Mouse (Mus musculus) myocyte (in vitro differentiated cells): ENCODE results near the gene Synpo2l. TPM values are rescaled to one million over a fixed set of nuclear protein-coding genes. Genes with fewer than 3 reads are reported as not detected.

Experiments used
- H3K27me3 ChIP-seq: one replicate; pipeline ENCODE4 v1.6.1; 2011; ENCODE audit not compliant: control insufficient read depth, insufficient read depth, insufficient read length
- H3K36me3 ChIP-seq: one replicate; pipeline ENCODE4 v1.6.1; 2011; ENCODE audit not compliant: control insufficient read depth, insufficient read depth
- H3K4me2 ChIP-seq: one replicate; pipeline ENCODE4 v1.6.1; 2011; ENCODE audit warnings: low read depth, control low read depth
- H3K4me3 ChIP-seq: one replicate; pipeline ENCODE4 v1.5.1; 2011; ENCODE audit warnings: mild to moderate bottlenecking, control low read depth, moderate library complexity
- H3K79me2 ChIP-seq: one replicate; pipeline ENCODE4 v1.6.1; 2011; ENCODE audit not compliant: control insufficient read depth, insufficient read depth
- H3ac ChIP-seq: one replicate; pipeline ENCODE4 v1.6.1; 2011; ENCODE audit not compliant: control insufficient read depth, insufficient read length
- CEBPB ChIP-seq: IDR thresholded peaks from 2 replicates; pipeline ENCODE4 v1.6.1; 2011; ENCODE audit warnings: mild to moderate bottlenecking, moderate library complexity; ENCODE audit not compliant: poor library complexity, insufficient read depth, severe bottlenecking
- E2F4 ChIP-seq: IDR thresholded peaks from one replicate; pipeline ENCODE4 v1.6.1; 2011; ENCODE audit warnings: mild to moderate bottlenecking, control low read depth, moderate library complexity; ENCODE audit not compliant: insufficient read depth
- MAX ChIP-seq: IDR thresholded peaks from one replicate; pipeline ENCODE4 v1.6.1; 2011; ENCODE audit warnings: low read depth, mild to moderate bottlenecking, control low read depth
- MYOD1 ChIP-seq, 3 experiments: IDR thresholded peaks; one replicate each; pipeline ENCODE4 v1.6.1; 2011; ENCODE audit warnings: control low read depth in 2 of 3, low read depth in 2 of 3, mild to moderate bottlenecking in 2 of 3, moderate library complexity in 1 of 3; ENCODE audit not compliant: insufficient read length in 2 of 3, control insufficient read depth in 1 of 3
- MYOG ChIP-seq, 3 experiments: IDR thresholded peaks; one replicate each; pipeline ENCODE4 v1.6.1; 2011; ENCODE audit warnings: control low read depth in 2 of 3, low read depth in 2 of 3, mild to moderate bottlenecking in 2 of 3; ENCODE audit not compliant: insufficient read length in 2 of 3, control insufficient read depth in 1 of 3, insufficient read depth in 1 of 3
- POLR2A ChIP-seq: IDR thresholded peaks from one replicate; pipeline ENCODE4 v1.6.1; 2011; ENCODE audit warnings: low read depth, mild to moderate bottlenecking, control low read depth, moderate library complexity; ENCODE audit not compliant: insufficient read length
- POLR2AphosphoS2 ChIP-seq: IDR thresholded peaks from one replicate; pipeline ENCODE4 v1.6.1; 2011; ENCODE audit warnings: low read depth, control low read depth; ENCODE audit not compliant: insufficient read length
- REST ChIP-seq: IDR thresholded peaks from one replicate; pipeline ENCODE4 v1.6.1; 2011; ENCODE audit warnings: mild to moderate bottlenecking, control low read depth, moderate library complexity; ENCODE audit not compliant: insufficient read depth, insufficient read length
- SRF ChIP-seq: IDR thresholded peaks from one replicate; pipeline ENCODE4 v1.6.1; 2011; ENCODE audit warnings: low read depth; ENCODE audit not compliant: control insufficient read depth, insufficient read length
- TCF12 ChIP-seq: IDR thresholded peaks from one replicate; pipeline ENCODE4 v1.6.1; 2011; ENCODE audit warnings: mild to moderate bottlenecking, control low read depth; ENCODE audit not compliant: poor library complexity, insufficient read depth, severe bottlenecking
- TCF3 ChIP-seq: IDR thresholded peaks from one replicate; pipeline ENCODE4 v1.6.1; 2011; ENCODE audit warnings: low read depth, control low read depth; ENCODE audit not compliant: insufficient read length
- USF1 ChIP-seq: IDR thresholded peaks from one replicate; pipeline ENCODE4 v1.6.1; 2011; ENCODE audit warnings: low read depth, mild to moderate bottlenecking, control low read depth, moderate library complexity
- polyA plus RNA-seq: library from polyadenylated mRNA; unstranded; fragments of >200 nt; fragmentation: generic; extraction: Trizol; gene quantifications from one replicate; pipeline ENCODE4 v1.2.1, GENCODE M21; 2012; ENCODE audit warnings: missing spikeins

The Synpo2l gene
- polyA plus RNA-seq, 1 experiment, result 165 TPM

DNA sequence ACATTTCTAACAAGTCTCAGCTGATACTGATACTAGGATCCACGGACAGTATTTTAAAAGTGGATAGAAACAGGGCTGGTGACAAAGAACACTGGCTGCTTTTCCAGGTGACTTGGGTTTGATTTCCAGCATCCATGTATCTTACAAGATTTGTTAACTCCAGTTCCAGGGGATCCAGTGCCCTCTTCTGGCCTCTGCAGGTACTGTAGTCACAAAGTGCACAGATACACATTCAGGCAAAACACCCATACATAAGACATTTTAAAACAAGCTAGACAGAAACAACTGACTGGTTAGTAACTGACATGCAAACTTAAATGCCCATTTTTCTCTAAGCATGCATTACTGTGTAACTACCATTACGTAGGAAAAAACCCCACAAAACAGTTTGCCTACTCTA lies 4.8 kb upstream of the Synpo2l start:
- Histone ChIP-seq H3K4me2 (peak overlapping the region; percentile 99), H3K27me3 (no peaks in the 10 kb centered on the region), H3K4me3 (peak overlapping the region; percentile 73), H3K36me3 (peaks cover 20% of the 10 kb centered on the region), H3K79me2 (peaks cover 32% of the 10 kb centered on the region), H3ac (no peak overlapping the region)
- TF ChIP-seq MAX, result no peak
- TF ChIP-seq TCF12, result no peak
- no peak for TF ChIP-seq SRF
- no peak for TF ChIP-seq REST
- no peak for TF ChIP-seq POLR2AphosphoS2
- TF ChIP-seq POLR2A, result no peak
- no peak for TF ChIP-seq E2F4
- no peak for TF ChIP-seq MYOD1 (IDR thresholded peaks at IDR 0.05; ENCODE audit: control insufficient read depth in 1 of 3, insufficient read length in 2 of 3, low read depth in 2 of 3)
- TF ChIP-seq MYOG (IDR thresholded peaks at IDR 0.05; ENCODE audit: control insufficient read depth in 1 of 3, insufficient read depth in 1 of 3, insufficient read length in 2 of 3, low read depth in 2 of 3), result no peak
- TF ChIP-seq TCF3, result no peak
- no peak for TF ChIP-seq CEBPB
- no peak for TF ChIP-seq USF1

DNA sequence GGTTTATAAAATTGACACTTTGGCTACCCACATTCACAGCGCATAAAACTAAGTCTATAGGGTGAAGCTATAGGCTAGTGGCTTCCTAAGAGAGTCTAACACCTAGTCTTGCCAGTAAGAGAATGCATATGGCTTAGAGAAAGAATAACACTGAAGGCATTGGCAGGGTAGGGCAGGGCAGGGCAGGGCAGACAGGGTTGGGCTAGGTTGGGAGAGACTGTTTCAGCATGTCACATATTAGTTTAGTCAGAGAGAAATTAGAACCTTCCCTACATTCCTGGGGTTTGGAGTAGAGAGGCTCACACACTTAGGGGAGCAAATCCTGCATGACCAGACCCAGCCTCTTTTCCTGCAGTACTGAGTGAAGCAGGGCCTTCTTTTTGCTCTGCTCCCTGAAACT lies 685 bp downstream of the Synpo2l start:
- Histone ChIP-seq H3K4me3 (peak overlapping the region; percentile 25), H3ac (peak overlapping the region; percentile 14), H3K36me3 (no peaks in the 10 kb centered on the region), H3K79me2 (peaks cover 29% of the 10 kb centered on the region), H3K4me2 (peak overlapping the region; percentile 84), H3K27me3 (no peaks in the 10 kb centered on the region)
- no peak for TF ChIP-seq SRF
- no peak for TF ChIP-seq TCF12
- TF ChIP-seq POLR2AphosphoS2, result peak; percentile 52
- no peak for TF ChIP-seq USF1
- TF ChIP-seq MAX, result no peak
- peak in 1 of 3 experiments; percentile 2 for TF ChIP-seq MYOD1 (IDR thresholded peaks at IDR 0.05; ENCODE audit: control insufficient read depth in 1 of 3, insufficient read length in 2 of 3, low read depth in 2 of 3)

DNA sequence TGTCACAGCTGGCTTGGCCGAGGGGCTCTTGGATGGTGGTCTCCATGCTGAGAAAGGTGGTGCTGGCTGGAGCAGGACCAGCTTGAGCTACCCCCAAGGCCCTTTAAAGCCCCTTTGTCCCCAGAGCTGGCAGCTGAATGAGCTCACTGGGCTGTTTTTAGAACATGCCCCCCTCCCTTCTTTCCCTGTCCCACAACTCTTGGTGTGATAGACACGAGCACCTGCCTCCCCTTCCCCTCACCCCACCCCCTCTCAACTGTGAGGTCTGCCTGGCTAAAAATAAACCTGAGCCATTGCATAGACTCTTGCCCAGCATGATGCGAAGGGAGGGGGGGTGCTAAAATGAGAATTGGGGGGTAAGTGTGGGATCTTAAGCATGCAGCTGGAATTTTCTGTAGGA lies 3.7 kb downstream of the Synpo2l start:
- Histone ChIP-seq H3K4me2 (peak overlapping the region; percentile 84), H3K36me3 (no peaks in the 10 kb centered on the region), H3K79me2 (peaks cover 31% of the 10 kb centered on the region), H3ac (peak overlapping the region; percentile 20), H3K4me3 (peak overlapping the region; percentile 46), H3K27me3 (no peaks in the 10 kb centered on the region)
- no peak for TF ChIP-seq CEBPB
- TF ChIP-seq TCF12, result peak; percentile 43
- TF ChIP-seq MYOD1 (IDR thresholded peaks at IDR 0.05; ENCODE audit: control insufficient read depth in 1 of 3, insufficient read length in 2 of 3, low read depth in 2 of 3), result peak; percentile 81 to 98 (median 87)
- peak; percentile 26 for TF ChIP-seq POLR2A
- TF ChIP-seq MYOG (IDR thresholded peaks at IDR 0.05; ENCODE audit: control insufficient read depth in 1 of 3, insufficient read depth in 1 of 3, insufficient read length in 2 of 3, low read depth in 2 of 3), result peak in 1 of 3 experiments; percentile 51

DNA sequence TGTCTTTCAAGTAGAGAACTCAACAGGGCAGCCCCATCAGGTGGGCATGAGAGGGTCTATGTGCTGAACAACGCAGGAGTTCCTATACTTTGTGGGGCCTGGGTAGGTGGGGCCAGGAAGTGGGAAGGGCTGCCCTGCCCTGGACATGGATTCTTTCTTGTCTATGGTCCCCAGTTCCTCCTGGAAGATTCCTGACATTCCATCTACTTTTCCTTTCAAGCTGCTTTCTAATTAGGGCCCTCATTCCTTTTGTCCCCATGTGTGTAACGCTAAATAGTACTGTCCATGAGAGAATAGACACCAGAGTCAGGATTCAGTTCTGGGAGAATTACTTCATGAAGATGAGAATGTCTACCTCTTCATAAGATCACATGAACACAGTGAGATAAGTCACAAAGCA lies 4.6 kb downstream of the Synpo2l start:
- Histone ChIP-seq H3K4me3 (peak overlapping the region; percentile 46), H3ac (peak overlapping the region; percentile 20), H3K4me2 (peak overlapping the region; percentile 84), H3K27me3 (no peaks in the 10 kb centered on the region), H3K79me2 (peaks cover 31% of the 10 kb centered on the region), H3K36me3 (no peaks in the 10 kb centered on the region)
- TF ChIP-seq POLR2A (peak; percentile 27), MYOG (IDR thresholded peaks at IDR 0.05; ENCODE audit: control insufficient read depth in 1 of 3, insufficient read depth in 1 of 3, insufficient read length in 2 of 3, low read depth in 2 of 3) (no peak), POLR2AphosphoS2 (peak; percentile 42), MAX (no peak), TCF3 (no peak), CEBPB (no peak)

DNA sequence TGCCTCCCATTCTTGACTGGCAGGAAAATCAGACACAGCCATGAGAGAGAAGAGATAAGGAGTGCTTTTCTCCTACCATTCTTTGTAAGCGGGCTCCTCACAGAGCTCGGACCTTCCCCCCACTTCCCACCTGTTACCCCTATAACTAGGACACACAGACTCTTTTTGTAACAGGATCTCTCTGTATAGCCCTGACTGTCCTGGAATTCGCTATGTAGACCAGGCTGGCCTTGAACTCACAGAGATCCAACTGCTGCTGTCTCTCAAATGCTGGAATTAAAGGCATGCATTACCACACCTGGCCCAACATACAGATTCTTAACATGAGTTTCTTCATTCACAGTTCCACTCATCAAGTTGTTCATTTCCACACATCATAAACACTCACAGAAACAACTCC lies 5.4 kb downstream of the Synpo2l start:
- Histone ChIP-seq H3K79me2 (peaks cover 31% of the 10 kb centered on the region), H3K4me3 (peak overlapping the region; percentile 46), H3K36me3 (no peaks in the 10 kb centered on the region), H3K4me2 (peak overlapping the region; percentile 84), H3K27me3 (no peaks in the 10 kb centered on the region), H3ac (peak overlapping the region; percentile 20)
- TF ChIP-seq MAX, result no peak
- TF ChIP-seq POLR2A, result no peak
- no peak for TF ChIP-seq USF1
- peak in 2 of 3 experiments; percentile 58 to 63 for TF ChIP-seq MYOD1 (IDR thresholded peaks at IDR 0.05; ENCODE audit: control insufficient read depth in 1 of 3, insufficient read length in 2 of 3, low read depth in 2 of 3)
